Mouse (Mus musculus) limb, embryonic 13.5 days (tissue): ENCODE data around the gene Pdk1. TPM values are rescaled to one million over a fixed set of nuclear protein-coding genes. Genes with fewer than 3 reads are reported as not detected.

Experiments
- ATAC-seq: fragments of 200-750 bp; cut with Nextera tagmentation; 2 replicates; pipeline ENCODE4 v1.8.0; 2017; ENCODE audit warnings: low read depth, moderate number of reproducible peaks, moderate TSS enrichment; ENCODE audit not compliant: low FRiP score
- H3K27ac ChIP-seq: fragments of 300-500 bp; sonication (generic); 2 replicates; pipeline ENCODE4 v1.5.1; 2015; ENCODE audit warnings: inconsistent platforms, mild to moderate bottlenecking, moderate library complexity
- H3K27me3 ChIP-seq: fragments of 300-500 bp; sonication (generic); 2 replicates; pipeline ENCODE4 v1.6.1; 2015; ENCODE audit warnings: mild to moderate bottlenecking, inconsistent platforms
- H3K36me3 ChIP-seq: fragments of 300-500 bp; sonication (generic); 2 replicates; pipeline ENCODE4 v1.6.1; 2015; ENCODE audit warnings: inconsistent platforms, mild to moderate bottlenecking, moderate library complexity
- H3K4me1 ChIP-seq: fragments of 300-500 bp; sonication (generic); 2 replicates; pipeline ENCODE4 v1.6.1; 2015; ENCODE audit warnings: inconsistent platforms
- H3K4me2 ChIP-seq: fragments of 300-500 bp; sonication (generic); replicated peaks from 2 replicates; pipeline ENCODE4 v1.6.1; 2015; ENCODE audit warnings: inconsistent platforms, mild to moderate bottlenecking, moderate library complexity
- H3K4me3 ChIP-seq: fragments of 300-500 bp; sonication (generic); 2 replicates; pipeline ENCODE4 v1.5.1; 2015; ENCODE audit warnings: moderate library complexity, mild to moderate bottlenecking, inconsistent platforms
- H3K9ac ChIP-seq: fragments of 300-500 bp; sonication (generic); 2 replicates; pipeline ENCODE4 v1.6.1; 2015; ENCODE audit warnings: mild to moderate bottlenecking, inconsistent platforms
- H3K9me3 ChIP-seq: fragments of 300-500 bp; sonication (generic); 2 replicates; pipeline ENCODE4 v1.6.1; 2016; ENCODE audit warnings: inconsistent platforms
- WGBS: fragments of 180-500 bp; shearing (Covaris S2); methylation state at CpG from one replicate; pipeline ENCODE4 v1.1.7; 2015; 5-methylcytosine and 5-hydroxymethylcytosine counted together
- polyA plus RNA-seq: library from polyadenylated mRNA; unstranded; fragments of >200 nt; fragmentation: Nextera tagmentation; extraction: Ambion mirVana; gene quantifications from 2 replicates; pipeline ENCODE4 v1.2.1, GENCODE M21; 2015

The Pdk1 gene
- polyA plus RNA-seq, 1 experiment from 2014 or later = 58.7 TPM

DNA sequence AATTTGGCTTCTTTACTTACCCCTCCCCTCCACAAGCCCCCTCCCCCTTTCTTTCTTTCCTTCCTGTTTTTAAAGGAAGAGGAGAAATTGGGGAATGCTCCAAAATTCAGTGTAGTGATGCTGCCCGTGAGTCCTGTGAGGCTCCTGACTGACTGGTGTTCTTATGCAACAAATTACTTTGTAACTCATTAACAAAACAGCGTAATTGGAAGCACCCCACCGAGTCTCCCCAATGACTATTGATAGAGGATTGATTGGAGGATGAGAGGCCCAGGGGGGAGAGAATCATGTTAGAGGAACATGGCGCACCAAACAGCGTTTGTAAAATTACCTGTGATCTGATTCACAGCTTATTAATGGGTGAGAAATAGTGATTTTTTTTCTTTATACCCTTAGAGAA, 17.9 kb upstream of the Pdk1 start:
- Histone ChIP-seq H3K4me1 (no peaks in the 10 kb centered on the region), H3K36me3 (no peaks in the 10 kb centered on the region), H3K27me3 (no peaks in the 10 kb centered on the region), H3K27ac (no peak overlapping the region), H3K9me3 (no peaks in the 10 kb centered on the region), H3K9ac (no peak overlapping the region), H3K4me3 (no peak overlapping the region), H3K4me2 (no peak overlapping the region)
- no peak for ATAC-seq
- WGBS = 75% methylated on average over 5 of the region's 5 CpGs

DNA sequence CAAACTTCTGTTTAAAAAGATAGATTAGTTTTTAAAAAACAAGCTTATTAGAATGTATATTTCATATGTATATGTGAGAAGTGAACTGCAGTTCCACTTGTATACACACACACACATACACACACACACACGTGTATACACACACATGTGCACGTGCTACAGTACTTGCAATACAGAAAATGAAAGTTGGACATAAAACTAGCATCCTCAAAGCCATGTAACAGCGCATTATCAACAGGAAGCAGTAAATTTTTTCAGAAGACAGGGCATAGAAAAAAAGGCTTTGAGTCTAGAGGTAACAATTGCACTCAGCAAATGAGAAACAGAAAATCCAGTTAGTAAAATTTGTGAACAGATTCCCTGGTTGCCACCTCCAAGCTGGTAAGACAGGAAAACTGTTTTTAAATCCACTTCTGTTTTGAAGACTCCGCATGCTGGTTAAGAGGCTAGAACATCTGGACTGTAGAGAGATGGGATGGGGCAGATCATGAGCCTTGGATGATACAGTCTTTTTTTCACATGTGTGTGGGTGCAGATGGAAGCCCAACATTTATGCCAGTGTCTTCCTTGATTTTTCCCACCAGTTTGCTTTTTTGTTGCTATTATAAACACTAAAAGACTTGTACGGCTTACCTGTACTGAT, 9.4 kb upstream of the Pdk1 start:
- H3K9me3 ChIP-seq = no peaks in the 10 kb centered on the region
- H3K27ac ChIP-seq = no peak overlapping the region
- no peak overlapping the region for H3K9ac ChIP-seq
- no peak for ATAC-seq
- H3K4me1 ChIP-seq = no peaks in the 10 kb centered on the region; the same call in 1 of the 2 replicates
- H3K4me3 ChIP-seq = no peak overlapping the region
- no peaks in the 10 kb centered on the region for H3K36me3 ChIP-seq
- no peak overlapping the region for H3K4me2 ChIP-seq
- WGBS = 56% methylated on average over 5 of the region's 5 CpGs
- no peaks in the 10 kb centered on the region for H3K27me3 ChIP-seq

DNA sequence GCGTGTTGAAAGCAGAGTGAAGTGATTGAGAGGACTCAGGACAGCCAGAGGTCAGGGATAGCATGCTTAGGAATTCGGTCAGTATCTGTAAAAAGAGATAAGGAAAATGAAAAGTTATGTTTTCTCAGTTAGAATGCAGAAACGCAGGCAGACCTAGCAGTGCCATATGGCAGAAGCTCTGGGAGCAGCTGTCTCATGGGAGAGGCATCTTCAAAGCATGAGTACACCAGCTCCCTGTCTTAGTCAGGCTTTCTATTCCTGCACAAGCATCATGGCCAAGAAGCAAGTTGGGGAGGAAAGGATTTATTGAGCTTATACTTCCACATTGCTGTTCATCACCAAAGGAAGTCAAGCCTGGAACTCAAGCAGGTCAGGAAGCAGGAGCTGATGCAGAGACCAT, 8.0 kb upstream of the Pdk1 start:
- ATAC-seq = no peak
- Histone ChIP-seq H3K4me2 (no peak overlapping the region), H3K9ac (no peak overlapping the region), H3K4me3 (no peak overlapping the region), H3K36me3 (no peaks in the 10 kb centered on the region), H3K9me3 (no peaks in the 10 kb centered on the region), H3K27me3 (no peaks in the 10 kb centered on the region), H3K27ac (no peak overlapping the region), H3K4me1 (no peaks in the 10 kb centered on the region; the same call in 1 of the 2 replicates)
- 66% methylated on average over 3 of the region's 3 CpGs for WGBS

DNA sequence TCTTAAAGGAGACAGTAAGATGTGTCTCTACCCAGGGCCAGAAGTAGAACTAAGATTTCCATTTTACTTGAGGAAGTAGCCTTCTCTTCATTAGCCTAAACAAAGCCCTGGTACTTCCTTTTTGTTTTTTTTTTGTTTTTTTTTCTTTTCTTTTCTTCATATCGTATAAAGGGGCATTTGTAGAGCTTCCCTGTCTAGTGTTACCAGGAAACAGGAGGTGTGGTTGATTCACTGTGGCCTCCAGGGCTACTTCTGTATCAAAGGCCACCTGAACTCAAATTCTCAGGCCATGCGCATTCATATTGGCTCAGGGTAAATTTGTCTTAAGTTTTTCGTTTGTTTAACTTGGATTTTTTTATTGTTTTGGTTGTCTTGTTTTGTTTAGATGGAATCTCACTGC, 7.1 kb upstream of the Pdk1 start:
- no peak overlapping the region for H3K4me3 ChIP-seq
- no peaks in the 10 kb centered on the region for H3K9me3 ChIP-seq
- no peaks in the 10 kb centered on the region for H3K36me3 ChIP-seq
- no peak overlapping the region for H3K9ac ChIP-seq
- no peaks in the 10 kb centered on the region; the same call in 1 of the 2 replicates for H3K4me1 ChIP-seq
- H3K27me3 ChIP-seq = no peaks in the 10 kb centered on the region
- no peak for ATAC-seq
- H3K4me2 ChIP-seq = no peak overlapping the region
- WGBS = 74% methylated on average over 3 of the region's 3 CpGs
- no peak overlapping the region for H3K27ac ChIP-seq

DNA sequence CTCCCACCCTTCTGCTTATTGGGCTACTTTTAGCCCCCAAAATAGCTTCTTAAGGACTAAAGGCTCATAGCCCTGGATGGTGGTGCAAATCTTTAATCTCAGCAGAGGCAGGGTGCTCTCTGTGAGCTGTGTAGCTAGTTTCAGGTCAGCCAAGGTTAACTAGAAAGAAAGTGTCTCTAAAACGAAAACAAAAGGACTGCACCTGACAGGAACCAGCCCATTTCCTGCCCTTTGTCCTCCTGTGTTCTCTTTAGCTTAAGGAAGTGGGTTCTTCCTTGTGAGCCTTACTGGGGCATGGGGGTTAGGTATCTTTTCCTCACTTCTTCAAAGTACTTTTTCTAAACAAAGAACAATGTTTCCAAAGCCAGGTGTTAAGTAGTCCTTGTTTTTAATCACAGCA, 6.5 kb upstream of the Pdk1 start:
- 61% methylated on average over 1 of the region's 1 CpGs for WGBS
- no peaks in the 10 kb centered on the region for H3K36me3 ChIP-seq
- no peak overlapping the region for H3K4me2 ChIP-seq
- H3K27ac ChIP-seq = no peak overlapping the region
- H3K27me3 ChIP-seq = no peaks in the 10 kb centered on the region
- H3K4me3 ChIP-seq = no peak overlapping the region
- no peaks in the 10 kb centered on the region; the same call in 1 of the 2 replicates for H3K4me1 ChIP-seq
- no peak overlapping the region for H3K9ac ChIP-seq
- H3K9me3 ChIP-seq = no peaks in the 10 kb centered on the region
- no peak for ATAC-seq

DNA sequence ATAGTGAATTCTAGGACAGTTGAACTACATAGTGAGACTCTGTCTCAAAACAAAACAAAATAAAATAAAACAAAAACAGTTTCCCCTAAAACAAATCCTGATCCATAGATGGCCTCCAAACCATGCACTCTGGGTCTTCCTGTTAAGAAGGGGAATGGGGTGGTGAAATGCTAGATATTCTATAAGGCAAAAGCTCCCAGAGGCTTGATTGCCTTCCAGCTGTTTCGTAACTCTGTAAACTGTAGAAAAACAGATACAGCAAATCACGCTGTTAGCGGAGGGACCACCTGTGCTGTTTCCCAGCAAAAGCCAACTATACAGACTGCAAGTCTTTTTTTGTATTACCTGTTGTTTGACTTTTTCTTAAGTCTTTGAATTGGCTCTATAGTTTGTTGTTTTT, 6.0 kb upstream of the Pdk1 start:
- H3K9ac ChIP-seq = no peak overlapping the region
- no peaks in the 10 kb centered on the region for H3K36me3 ChIP-seq
- H3K9me3 ChIP-seq = no peaks in the 10 kb centered on the region
- H3K4me3 ChIP-seq = no peak overlapping the region
- ATAC-seq = no peak
- H3K4me1 ChIP-seq = no peaks in the 10 kb centered on the region; the same call in 1 of the 2 replicates
- H3K4me2 ChIP-seq = no peak overlapping the region
- no peaks in the 10 kb centered on the region for H3K27me3 ChIP-seq
- H3K27ac ChIP-seq = no peak overlapping the region
- 36% methylated on average over 3 of the region's 3 CpGs for WGBS

DNA sequence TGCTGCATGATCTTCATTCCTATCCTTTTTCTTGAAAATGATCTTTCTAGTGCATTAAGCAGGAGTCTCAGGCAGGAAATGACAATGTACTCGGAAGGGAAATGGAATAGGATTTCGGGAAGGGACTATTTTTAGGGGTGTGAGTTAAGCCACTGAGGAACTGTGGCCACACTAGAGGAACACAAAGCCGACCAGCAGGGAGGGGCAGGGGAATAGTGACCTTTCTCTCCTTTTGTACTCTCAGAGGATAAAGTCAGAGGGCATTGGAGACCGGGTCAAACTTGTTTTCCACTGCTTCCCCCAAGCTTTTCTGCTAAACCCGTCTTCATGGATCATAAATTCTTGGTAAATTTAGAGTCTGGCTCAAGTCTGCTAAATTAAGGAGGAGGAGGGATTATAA, 5.5 kb upstream of the Pdk1 start:
- 28% methylated on average over 5 of the region's 5 CpGs for WGBS
- Histone ChIP-seq H3K4me1 (peaks cover 2% of the 10 kb centered on the region; the same call in 1 of the 2 replicates), H3K27ac (no peak overlapping the region), H3K9me3 (no peaks in the 10 kb centered on the region), H3K27me3 (no peaks in the 10 kb centered on the region), H3K9ac (no peak overlapping the region), H3K4me3 (no peak overlapping the region), H3K36me3 (no peaks in the 10 kb centered on the region), H3K4me2 (no peak overlapping the region)
- no peak for ATAC-seq

DNA sequence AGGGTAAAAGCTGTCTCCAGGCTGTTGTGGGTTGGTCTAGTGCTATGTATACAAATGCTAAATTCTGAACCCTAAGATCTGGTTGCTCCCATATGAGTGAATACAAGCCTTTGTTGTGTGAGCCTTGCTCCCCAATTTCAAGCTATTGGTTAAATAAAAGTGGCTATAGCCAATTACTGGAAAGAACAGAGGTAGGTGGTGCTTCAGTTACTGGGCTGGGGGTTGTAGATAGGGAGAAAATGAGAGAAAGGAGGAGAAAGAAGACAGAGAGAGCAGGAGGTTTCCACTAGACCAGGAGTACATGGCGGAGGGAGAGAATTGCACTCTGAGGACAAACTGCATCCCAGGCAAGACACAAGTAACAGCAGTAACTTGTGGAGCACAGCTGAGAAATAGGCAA, 4.8 kb upstream of the Pdk1 start:
- no peaks in the 10 kb centered on the region for H3K9me3 ChIP-seq
- H3K9ac ChIP-seq = no peak overlapping the region
- H3K4me1 ChIP-seq = 0 out of 2 replicates have a peak, but pooled peaks cover 3% of the 10 kb centered on the region
- no peak overlapping the region for H3K27ac ChIP-seq
- 96% methylated on average over 1 of the region's 1 CpGs for WGBS
- no peak for ATAC-seq
- no peak overlapping the region for H3K4me3 ChIP-seq
- no peaks in the 10 kb centered on the region for H3K36me3 ChIP-seq
- H3K27me3 ChIP-seq = no peaks in the 10 kb centered on the region
- H3K4me2 ChIP-seq = no peak overlapping the region

DNA sequence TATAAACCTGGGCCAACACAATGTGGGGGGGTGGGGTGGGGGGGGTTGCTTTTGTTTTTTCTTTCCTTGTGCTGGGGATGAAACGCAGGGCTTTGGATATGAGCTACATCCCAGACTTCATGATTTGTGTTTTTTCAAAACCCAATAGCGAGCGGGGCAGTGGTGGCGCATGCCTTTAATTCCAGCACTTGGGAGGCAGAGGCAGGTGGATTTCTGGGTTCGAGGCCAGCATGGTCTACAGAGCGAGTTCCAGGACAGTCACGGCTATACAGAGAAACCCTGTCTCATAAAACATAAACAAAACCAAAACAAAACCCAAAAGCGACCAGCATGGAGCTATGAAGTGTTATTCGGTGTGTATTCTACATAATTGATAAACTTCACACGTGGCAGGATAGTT, 883 bp upstream of the Pdk1 start:
- WGBS = 83% methylated on average over 10 of the region's 10 CpGs
- no peak overlapping the region for H3K9ac ChIP-seq
- peak overlapping the region; percentile 83 for H3K4me3 ChIP-seq
- H3K36me3 ChIP-seq = 0 out of 2 replicates have a peak, but pooled peaks cover 5% of the 10 kb centered on the region
- peak overlapping the region; percentile 86 for H3K4me2 ChIP-seq
- no peaks in the 10 kb centered on the region for H3K27me3 ChIP-seq
- ATAC-seq = no peak
- no peaks in the 10 kb centered on the region for H3K9me3 ChIP-seq
- peaks cover 22% of the 10 kb centered on the region for H3K4me1 ChIP-seq
- no peak overlapping the region for H3K27ac ChIP-seq

DNA sequence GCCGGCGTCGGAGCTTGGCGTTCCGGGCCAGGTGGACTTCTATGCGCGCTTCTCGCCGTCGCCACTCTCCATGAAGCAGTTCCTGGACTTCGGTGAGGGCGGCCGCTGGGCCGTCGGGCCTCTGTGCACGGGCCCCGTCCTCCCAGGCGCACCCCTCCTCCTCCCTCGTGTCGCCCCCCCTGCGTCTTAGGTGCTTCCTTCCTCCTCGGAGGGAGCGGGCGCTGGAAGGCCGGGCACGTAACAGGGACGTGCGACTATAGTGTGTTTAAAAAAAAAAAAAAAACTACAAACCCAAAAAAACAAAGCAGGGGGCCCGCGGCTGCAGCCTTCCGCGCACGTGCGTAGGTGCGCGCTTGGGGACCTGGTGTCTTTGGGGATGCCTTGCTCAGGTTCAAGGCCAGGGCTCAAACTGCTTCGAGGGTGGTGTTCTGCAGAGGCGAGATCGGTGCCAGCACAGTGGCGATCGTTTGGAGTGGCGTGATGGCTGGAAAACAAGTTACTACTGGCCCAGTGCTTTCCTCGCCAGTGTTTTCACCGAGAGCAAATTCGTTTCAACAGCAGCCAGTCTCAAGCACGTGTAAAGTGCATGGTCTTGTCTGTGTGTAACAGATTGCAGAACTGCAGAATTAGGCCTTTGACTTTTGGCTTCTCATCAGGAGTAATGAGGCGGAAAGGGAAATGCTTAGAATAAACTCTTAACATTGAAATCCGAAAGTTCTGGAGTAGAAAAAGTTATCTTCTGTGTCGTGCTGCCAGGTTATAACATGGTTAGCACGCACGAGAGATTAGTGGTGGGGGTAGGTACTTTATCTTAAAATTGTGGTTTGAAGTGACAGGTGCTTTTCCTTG, 674 bp downstream of the Pdk1 start:
- Histone ChIP-seq H3K4me3 (peak overlapping the region; percentile 83), H3K27ac (peak overlapping the region; percentile 92), H3K36me3 (peaks cover 14% of the 10 kb centered on the region; the same call in 1 of the 2 replicates), H3K4me2 (peak overlapping the region; percentile 86), H3K27me3 (no peaks in the 10 kb centered on the region), H3K9me3 (no peaks in the 10 kb centered on the region), H3K9ac (peak overlapping the region; percentile 90), H3K4me1 (peaks cover 22% of the 10 kb centered on the region)
- ATAC-seq = peak; percentile 60; the same call in 1 of the 2 replicates
- 3% methylated on average over 51 of the region's 51 CpGs for WGBS

DNA sequence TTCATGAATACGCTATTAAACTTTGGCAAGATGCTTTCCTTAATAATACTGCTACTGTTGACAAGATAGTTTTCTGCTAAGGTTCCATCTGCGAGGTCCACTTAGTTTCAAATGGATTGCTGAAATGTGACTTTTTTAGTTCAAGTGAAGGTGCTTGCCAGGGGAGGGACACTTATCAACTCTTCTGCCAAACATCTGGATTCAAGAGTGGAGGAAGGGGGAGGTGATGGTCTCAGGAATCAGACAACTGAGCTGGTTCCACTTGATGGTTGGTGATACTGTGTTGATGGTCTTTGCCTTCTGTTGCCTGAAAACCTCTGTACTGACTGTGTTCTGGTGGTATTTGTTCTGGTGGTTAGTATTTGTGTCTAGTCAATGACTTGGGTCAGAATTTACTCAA, 1.4 kb downstream of the Pdk1 start:
- peak overlapping the region; percentile 86 for H3K4me2 ChIP-seq
- no peaks in the 10 kb centered on the region for H3K9me3 ChIP-seq
- peak overlapping the region; percentile 83 for H3K4me3 ChIP-seq
- peaks cover 22% of the 10 kb centered on the region for H3K4me1 ChIP-seq
- no peak overlapping the region for H3K27ac ChIP-seq
- 79% methylated on average over 2 of the region's 2 CpGs for WGBS
- no peak for ATAC-seq
- peak overlapping the region; percentile 90; the same call in 1 of the 2 replicates for H3K9ac ChIP-seq
- H3K36me3 ChIP-seq = peaks cover 15% of the 10 kb centered on the region; the same call in 1 of the 2 replicates
- H3K27me3 ChIP-seq = no peaks in the 10 kb centered on the region

DNA sequence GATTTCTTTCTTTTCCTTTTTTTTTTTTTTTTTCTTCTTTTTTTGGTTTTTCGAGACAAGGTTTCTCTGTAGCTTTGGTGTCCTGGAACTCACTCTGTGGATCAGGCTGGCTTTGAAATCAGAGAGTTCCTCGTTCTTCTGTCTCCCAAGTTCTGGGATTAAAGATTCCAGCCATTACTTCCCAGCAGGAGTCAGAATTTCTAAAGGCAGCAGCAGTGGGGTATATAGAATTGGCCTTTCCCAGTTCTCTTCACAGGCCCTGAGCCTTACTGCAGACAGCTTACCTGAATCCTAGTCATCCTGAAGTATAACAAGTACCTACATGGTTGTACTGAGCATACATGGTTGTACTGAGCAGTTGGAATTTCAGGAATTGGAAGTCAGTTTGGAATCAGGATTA, 1.8 kb downstream of the Pdk1 start:
- Histone ChIP-seq H3K4me3 (peak overlapping the region; percentile 83; the same call in 1 of the 2 replicates), H3K27me3 (no peaks in the 10 kb centered on the region), H3K4me1 (peaks cover 22% of the 10 kb centered on the region), H3K9ac (no peak overlapping the region), H3K27ac (no peak overlapping the region), H3K4me2 (peak overlapping the region; percentile 86), H3K9me3 (no peaks in the 10 kb centered on the region), H3K36me3 (peaks cover 19% of the 10 kb centered on the region; the same call in 1 of the 2 replicates)
- whole genome bisulfite sequencing = 56% methylated on average over 2 of the region's 2 CpGs
- no peak for ATAC-seq
